Mouse (Mus musculus) forebrain, embryonic 14.5 days (tissue): ENCODE results near the gene Olfr305. TPM values are rescaled to one million over a fixed set of nuclear protein-coding genes. Genes with fewer than 3 reads are reported as not detected.

Experiments used
- ATAC-seq: fragments of 200-750 bp; cut with Nextera tagmentation; 2 replicates; pipeline ENCODE4 v1.8.0; 2017; ENCODE audit warnings: mild to moderate bottlenecking, moderate library complexity
- DNase-seq: peaks from one replicate; pipeline ENCODE4 v3.0.0-alpha.2; 2015; ENCODE audit warnings: low spot score
- H3K27ac ChIP-seq: fragments of 300-500 bp; sonication (generic); 2 replicates; pipeline ENCODE4 v1.5.1; 2014; ENCODE audit warnings: low read depth, mild to moderate bottlenecking, control low read depth, low read length, moderate library complexity
- H3K27me3 ChIP-seq: fragments of 300-500 bp; sonication (generic); replicated peaks from 2 replicates; pipeline ENCODE4 v1.6.1; 2014; ENCODE audit warnings: low read length, control low read depth, mixed read lengths; ENCODE audit not compliant: control insufficient read depth, insufficient read depth
- H3K36me3 ChIP-seq: fragments of 300-500 bp; sonication (generic); 2 replicates; pipeline ENCODE4 v1.6.1; 2014; ENCODE audit warnings: low read length, control low read depth; ENCODE audit not compliant: control insufficient read depth, insufficient read depth
- H3K4me1 ChIP-seq: fragments of 300-500 bp; sonication (generic); 2 replicates; pipeline ENCODE4 v1.6.1; 2014; ENCODE audit warnings: antibody characterized with exemption, low read length, control low read depth; ENCODE audit not compliant: control insufficient read depth, insufficient read depth
- H3K4me2 ChIP-seq: fragments of 300-500 bp; sonication (generic); 2 replicates; pipeline ENCODE4 v1.6.1; 2014; ENCODE audit warnings: mild to moderate bottlenecking, control low read depth, low read length
- H3K4me3 ChIP-seq: fragments of 300-500 bp; sonication (generic); 2 replicates; pipeline ENCODE4 v1.5.1; 2014; ENCODE audit warnings: low read depth, low read length, control low read depth
- H3K9ac ChIP-seq: fragments of 300-500 bp; sonication (generic); 2 replicates; pipeline ENCODE4 v1.6.1; 2014; ENCODE audit warnings: mild to moderate bottlenecking, low read length, control low read depth, moderate library complexity
- H3K9me3 ChIP-seq: fragments of 300-500 bp; sonication (generic); replicated peaks from 2 replicates; pipeline ENCODE4 v1.6.1; 2016; ENCODE audit warnings: low read length, control low read depth, mixed read lengths; ENCODE audit not compliant: control insufficient read depth
- WGBS: fragments of 180-500 bp; shearing (Covaris S2); extraction: QIAGEN DNeasy Blood & Tissue Kit; methylation state at CpG from one replicate; pipeline ENCODE4 v1.1.7; 2014; 5-methylcytosine and 5-hydroxymethylcytosine counted together
- polyA plus RNA-seq: library from polyadenylated mRNA; unstranded; fragments of >200 nt; fragmentation: Nextera tagmentation; extraction: Ambion mirVana; gene quantifications from 2 replicates; pipeline ENCODE4 v1.2.1, GENCODE M21; 2014

The Olfr305 gene
- polyA plus RNA-seq, 1 experiment from 2014 or later, result not detected

GRCm38 (mm10) chr7:86325530-86325929 is 41.2 kb downstream of the Olfr305 start, which contains the start of gene Olfr308:
TSS of gene Olfr308 (minus strand) at chr7:86325630.
- Histone ChIP-seq H3K4me2 (no peak within 1 kb of the TSS), H3K4me3 (no peak within 1 kb of the TSS), H3K27me3 (no peaks in the 10 kb centered on the region), H3K9me3 (no peaks in the 10 kb centered on the region), H3K4me1 (no peaks in the 10 kb centered on the region), H3K27ac (no peak within 1 kb of the TSS), H3K9ac (no peak within 1 kb of the TSS), H3K36me3 (no peaks in the 10 kb centered on the region)
- ATAC-seq, result no peak
- DNase-seq, result no peak

- Histone ChIP-seq H3K9ac (no peak overlapping the region), H3K4me3 (no peak overlapping the region), H3K4me2 (no peak overlapping the region), H3K9me3 (no peaks in the 10 kb centered on the region), H3K4me1 (no peaks in the 10 kb centered on the region), H3K36me3 (no peaks in the 10 kb centered on the region), H3K27ac (no peak overlapping the region), H3K27me3 (no peaks in the 10 kb centered on the region)
- WGBS, result 93% methylated on average over 2 of the region's 2 CpGs
- ATAC-seq (no peak), DNase-seq (no peak)
Observed at GRCm38 (mm10) chr7:86321323-86321722, 45.4 kb downstream of the Olfr305 start.

GRCm38 (mm10) chr7:86313608-86314007 is 53.1 kb downstream of the Olfr305 start, which contains the start of gene Olfr309:
TSS of gene Olfr309 (minus strand) at chr7:86313708.
- Histone ChIP-seq H3K27ac (no peak within 1 kb of the TSS), H3K36me3 (no peaks in the 10 kb centered on the region), H3K4me1 (no peaks in the 10 kb centered on the region), H3K9me3 (no peaks in the 10 kb centered on the region), H3K27me3 (no peaks in the 10 kb centered on the region), H3K4me3 (no peak within 1 kb of the TSS), H3K4me2 (no peak within 1 kb of the TSS), H3K9ac (no peak within 1 kb of the TSS)
- WGBS, result 67% methylated on average over 2 of the region's 2 CpGs
- ATAC-seq (no peak), DNase-seq (no peak)

Other genes with a start within 250 kb of the Olfr305 start
- not detected in 2 replicates for gene Vmn2r75, start 195.2 kb downstream of the Olfr305 start, polyA plus RNA-seq
- gene Vmn2r76, start 120.6 kb downstream of the Olfr305 start, polyA plus RNA-seq, result not detected in 2 replicates
- gene Olfr310, start 89.8 kb downstream of the Olfr305 start, polyA plus RNA-seq, result not detected in 2 replicates
- not detected in 2 replicates for gene Olfr309, start 53.2 kb downstream of the Olfr305 start, polyA plus RNA-seq
- not detected in 2 replicates for gene Olfr308, start 41.3 kb downstream of the Olfr305 start, polyA plus RNA-seq
- gene Olfr307, start 29.3 kb downstream of the Olfr305 start, polyA plus RNA-seq, result not detected in 2 replicates
- not detected in 2 replicates for gene Olfr304, start 19.7 kb upstream of the Olfr305 start, polyA plus RNA-seq
- gene Olfr303, start 30.9 kb upstream of the Olfr305 start, polyA plus RNA-seq, result not detected in 2 replicates
- gene Olfr301, start 36.9 kb upstream of the Olfr305 start, polyA plus RNA-seq, result not detected in 2 replicates
- gene Olfr299, start 93.0 kb upstream of the Olfr305 start, polyA plus RNA-seq, result not detected in 2 replicates
- gene Olfr298, start 125.6 kb upstream of the Olfr305 start, polyA plus RNA-seq, result not detected in 2 replicates
- gene Olfr297, start 153.0 kb upstream of the Olfr305 start, polyA plus RNA-seq, result not detected in 2 replicates
- not detected in 2 replicates for gene Olfr295, start 216.9 kb upstream of the Olfr305 start, polyA plus RNA-seq
- not detected in 2 replicates for gene Olfr294, start 249.7 kb upstream of the Olfr305 start, polyA plus RNA-seq